Mouse (Mus musculus) urinary bladder, postnatal 4 days (tissue): ENCODE measurements around the gene Sema6d.

ENCODE experiments used
- DNase-seq, 2 experiments: peaks; one replicate each; pipeline ENCODE4 v3.0.0; 2021 to 2022; ENCODE audit warnings: low spot score in 2 of 2

Sema6d gene

DNA sequence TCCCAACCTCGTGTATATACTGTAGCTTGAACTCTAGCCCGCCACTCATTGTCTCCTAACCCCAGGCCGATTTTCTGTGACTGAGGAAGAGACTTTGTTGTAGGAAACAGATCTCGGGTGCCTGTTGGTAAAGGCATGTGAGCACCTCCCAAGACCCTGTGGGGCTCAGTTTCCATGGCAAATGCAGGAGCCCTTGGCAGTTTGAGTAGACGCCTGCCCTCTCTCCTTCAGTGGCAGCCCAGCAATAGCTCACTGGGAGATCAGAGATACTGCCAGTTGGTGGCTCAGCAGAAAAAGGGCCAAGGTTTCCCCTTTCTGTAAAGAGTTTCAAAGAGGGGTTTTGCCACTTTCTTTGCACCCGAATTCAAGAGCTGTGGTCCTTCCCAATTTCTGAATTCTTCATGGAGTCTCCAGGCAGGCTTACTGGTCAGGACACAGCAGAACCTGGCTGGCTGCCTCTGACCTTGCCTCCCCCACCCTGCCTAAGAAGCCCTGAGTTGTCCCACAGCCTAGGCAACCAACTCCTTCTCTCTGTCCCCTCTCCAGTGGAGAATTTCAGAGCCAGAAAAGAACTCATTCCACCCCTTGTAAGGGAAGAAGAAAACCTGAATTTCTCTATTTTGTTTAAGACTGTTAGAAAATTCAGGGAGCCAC is 312.1 kb downstream of the Sema6d start:
- DNase-seq: no peak

DNA sequence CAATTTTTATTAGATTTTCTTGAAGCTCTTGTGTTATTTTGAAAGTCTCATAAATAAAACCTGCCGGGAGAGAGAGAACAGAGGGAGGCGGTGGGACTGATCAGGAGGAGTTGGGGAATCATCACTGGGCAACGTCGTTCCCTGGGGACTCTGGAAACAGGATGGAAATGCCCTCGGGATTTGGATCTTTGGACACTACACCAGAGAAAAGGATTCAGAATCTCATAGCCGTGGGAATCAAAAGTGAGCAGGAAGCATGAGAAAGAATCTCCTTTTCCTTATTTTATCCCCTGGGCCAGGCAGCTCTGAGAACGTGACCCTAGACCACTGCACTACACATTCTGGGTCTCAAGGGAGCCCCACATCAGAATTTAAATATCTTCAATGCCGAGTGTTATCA is 313.8 kb downstream of the Sema6d start:
- DNase-seq: no peak

DNA sequence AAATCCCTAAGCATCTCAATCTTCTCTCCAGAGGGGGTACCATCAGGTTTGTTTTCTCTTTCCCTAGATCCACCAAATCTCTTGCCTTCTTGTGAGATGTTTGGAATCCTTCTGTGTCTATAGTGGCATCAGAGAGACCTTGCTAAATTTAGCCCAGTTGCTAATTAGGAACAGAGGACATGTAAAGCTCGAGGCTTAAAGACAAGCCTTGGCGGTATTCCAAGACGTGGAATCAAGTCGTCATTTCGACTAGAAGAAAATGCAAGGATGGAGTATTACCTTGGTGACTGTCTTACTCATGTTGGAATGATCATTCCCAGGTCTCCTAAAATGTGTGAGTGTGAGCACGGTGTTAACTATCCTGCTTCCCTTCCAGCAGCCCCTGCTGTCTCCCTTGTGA is 314.2 kb downstream of the Sema6d start:
- DNase-seq: no peak

DNA sequence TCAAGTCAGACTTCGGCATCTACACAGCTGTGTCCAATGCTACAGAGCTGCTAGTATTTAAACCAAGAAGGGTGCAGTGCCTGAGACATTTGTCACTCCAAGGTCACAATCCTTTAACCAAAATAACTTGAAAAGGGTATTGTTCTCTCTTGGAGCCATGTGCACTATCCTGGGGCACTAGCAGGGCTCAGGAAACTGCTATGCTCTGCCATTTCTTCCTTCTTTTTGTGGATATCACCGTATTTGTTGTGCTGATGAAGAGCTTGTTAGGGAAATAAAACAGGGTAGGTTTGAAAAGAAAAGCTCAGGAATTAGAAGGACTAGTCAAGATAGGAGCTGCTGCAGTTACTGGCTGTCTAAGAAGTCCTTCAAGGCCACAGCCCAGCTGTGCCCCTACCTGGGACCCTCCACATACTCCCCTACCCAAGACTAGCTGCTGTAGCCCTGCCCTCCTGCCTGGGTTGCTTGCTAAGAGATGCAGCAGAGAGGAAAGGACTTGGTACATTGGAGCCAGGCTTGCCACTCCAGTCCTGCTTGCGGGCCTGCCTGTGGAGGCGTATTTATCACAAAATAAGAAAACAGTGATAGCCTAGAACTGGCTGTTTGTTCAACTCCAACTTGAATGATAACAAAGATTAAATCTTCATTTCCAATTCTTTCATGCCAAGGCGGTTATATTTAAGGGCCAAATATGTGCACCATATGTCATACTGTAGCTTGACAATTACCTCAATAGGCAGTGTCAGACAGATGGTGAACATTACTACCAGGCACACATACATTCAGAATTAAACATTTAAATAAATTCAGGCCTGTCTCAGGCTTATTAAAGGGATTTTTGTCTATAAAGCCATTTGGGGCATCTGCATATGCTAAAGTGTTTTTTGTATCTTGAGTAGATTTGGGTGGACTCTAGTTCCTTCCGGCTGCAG is 315.1 kb downstream of the Sema6d start:
- no peak for DNase-seq

DNA sequence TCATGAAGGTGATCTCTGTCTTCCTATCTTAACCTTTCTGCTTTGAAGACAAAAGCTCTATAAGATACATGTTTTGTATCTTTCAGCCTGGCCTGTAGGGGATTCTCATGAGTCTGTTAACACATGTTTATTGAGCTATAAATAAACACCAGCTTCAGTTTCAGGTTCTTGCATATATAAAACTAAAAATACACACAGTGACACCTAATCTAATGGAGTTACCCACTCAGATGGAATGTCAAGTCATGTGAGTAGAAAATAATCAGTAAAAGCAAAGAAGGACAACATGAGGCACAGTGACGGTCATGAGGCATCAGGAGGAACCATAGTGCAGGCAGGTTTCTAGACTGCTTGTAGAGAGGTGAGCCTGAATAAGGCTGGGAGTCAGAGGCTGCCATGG is 319.2 kb downstream of the Sema6d start:
- no peak for DNase-seq

DNA sequence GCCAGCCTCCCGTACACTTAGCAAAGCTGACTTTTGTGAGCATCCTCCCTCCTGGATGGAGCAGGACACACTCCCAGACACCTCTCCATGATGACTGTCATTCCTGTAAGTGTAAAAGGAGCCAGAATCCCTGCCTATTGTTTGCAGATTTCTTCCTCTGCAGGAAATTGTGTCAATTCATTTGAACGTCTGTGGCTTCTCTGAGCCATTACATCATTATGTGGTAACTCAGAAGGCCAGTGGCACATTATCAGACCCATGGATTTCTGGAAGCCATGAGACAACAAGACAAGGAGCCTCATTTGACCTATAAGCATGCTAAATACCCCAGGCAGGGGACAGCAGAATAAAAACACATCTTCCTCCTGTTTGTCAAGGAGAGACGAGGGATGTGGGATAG is 327.0 kb downstream of the Sema6d start:
- DNase-seq: no peak

DNA sequence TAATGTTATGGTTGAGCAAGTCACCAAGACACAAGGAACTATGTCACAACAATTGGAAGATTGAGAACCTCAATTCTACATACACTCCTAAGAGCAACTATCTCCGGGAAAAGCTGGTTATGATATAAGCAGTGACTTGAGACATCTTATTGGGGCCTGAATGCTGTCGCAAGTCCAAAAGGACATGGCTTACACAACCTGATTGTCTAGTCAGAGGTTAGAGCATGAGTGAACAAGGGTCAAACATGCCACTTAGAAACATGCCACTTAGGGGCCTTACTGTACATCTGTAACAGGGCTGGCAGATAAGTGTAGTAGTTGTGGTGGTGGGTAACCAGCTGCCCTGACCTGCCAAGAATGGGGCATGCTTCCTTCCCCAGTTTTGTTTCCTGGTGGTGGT is 328.6 kb downstream of the Sema6d start:
- DNase-seq: no peak

DNA sequence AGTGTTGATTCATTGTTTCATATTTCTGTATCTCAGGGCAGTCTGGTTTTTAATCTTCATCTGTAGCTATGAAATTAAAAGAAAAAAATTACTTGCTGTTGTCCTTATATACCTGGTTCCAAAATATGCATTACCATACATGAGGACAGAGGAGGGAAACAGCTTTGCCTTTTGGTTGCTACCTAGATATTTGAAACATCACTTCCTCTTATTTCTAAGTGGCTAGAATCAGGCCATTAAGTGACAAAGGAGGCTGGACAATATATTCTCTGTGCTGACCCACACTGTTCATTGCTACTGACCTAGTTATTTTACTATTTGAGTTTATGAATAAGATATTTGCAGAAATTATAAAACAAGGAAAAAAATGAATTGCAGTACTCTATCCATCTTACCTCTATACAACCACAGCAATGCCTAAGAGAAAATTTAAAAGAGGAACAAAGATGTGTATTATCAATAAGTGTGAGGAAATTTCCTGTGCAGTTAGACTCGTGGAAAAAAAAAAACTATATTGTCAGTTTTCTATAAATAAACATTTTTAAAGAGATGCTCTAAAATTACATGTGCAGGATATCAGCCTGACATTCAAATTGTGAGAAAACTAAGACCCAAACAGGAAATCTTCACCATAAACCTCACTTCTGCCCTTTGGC is 330.5 kb downstream of the Sema6d start:
- DNase-seq: no peak

DNA sequence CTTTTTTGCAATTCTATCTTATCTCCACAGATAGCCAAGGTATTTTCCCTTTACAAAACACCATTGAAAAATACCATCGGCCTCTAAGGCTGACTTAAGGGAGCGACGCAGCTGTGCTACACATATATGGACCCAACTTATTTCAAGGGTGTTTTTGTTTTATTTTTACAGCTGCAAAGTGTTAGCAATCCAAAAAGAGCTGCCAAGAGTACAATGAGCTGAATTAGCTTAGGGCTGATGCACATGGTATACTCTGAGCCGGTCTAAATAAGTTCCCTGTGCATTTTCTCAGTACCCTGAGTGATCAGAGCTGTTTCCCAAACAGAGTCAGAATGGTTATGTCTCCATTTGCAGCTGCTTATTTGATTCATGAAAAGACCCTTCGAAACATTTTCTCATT is 340.0 kb downstream of the Sema6d start:
- no peak for DNase-seq

DNA sequence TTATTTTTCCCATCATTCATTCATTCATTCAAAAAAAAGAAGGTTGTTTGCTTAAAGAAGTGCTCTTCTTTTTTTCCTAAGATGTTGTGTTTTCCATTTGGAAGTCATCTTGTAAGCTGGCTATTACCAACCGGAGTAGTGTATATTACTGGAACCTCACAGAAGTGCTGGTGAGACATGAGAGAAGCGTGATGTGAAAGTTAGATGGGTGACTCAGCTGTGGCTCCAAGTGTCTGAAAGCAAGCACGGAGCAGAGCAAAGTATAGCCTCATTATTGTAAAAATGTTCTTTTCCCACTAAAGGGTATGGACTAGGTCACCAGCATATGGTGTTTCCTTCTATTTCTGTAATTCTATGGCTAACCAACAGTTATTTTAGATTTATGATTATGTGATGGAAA is 340.9 kb downstream of the Sema6d start:
- no peak for DNase-seq

DNA sequence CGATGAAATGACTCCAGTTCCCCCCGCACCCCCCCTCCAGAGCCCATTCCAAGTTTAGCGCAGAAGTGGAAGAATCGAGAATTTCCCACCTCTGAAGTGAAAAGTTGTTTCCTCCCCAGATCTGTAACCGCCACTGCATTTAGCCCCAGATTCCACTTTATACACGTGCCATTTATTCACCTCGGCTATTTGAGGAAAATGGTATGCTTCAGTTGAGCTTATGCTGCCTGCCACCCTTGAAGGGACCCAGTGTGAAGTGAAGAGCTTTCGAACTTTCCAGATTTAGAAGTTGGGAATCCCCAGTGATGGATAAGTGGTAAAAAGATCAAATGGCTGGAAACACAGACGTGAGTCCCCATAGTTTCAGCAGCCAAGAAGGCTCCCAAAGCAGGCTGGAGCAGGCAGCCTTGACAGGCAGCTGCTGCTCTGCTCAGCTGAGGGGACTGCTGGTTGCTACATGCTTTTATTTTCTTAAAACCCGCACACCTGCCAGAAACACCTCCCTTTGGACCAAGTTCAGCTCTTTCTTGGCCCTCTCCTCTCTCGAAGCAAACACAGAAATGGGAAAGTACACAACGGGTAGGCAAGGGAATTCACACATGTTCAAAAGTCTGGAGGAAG is 345.7 kb downstream of the Sema6d start:
- no peak for DNase-seq

DNA sequence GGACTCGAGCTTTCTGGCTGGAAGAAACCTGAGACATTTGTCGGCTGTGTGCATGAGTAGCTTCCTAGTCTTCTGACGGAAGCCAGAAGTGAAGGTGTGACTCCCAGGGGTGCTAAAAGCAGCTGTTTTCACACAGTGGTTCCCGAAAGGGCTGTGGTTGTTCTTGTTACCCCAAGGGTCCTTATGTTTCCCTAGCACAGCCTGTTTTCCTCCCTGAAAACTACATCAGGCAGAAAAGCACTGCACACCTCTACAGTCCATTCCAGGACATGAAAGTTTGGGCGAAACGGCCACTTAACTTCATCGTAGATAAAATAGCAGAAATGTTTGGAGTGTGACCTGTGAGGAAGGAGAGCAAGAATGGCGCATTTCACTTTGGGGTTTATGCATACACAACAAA is 346.9 kb downstream of the Sema6d start:
- no peak for DNase-seq

DNA sequence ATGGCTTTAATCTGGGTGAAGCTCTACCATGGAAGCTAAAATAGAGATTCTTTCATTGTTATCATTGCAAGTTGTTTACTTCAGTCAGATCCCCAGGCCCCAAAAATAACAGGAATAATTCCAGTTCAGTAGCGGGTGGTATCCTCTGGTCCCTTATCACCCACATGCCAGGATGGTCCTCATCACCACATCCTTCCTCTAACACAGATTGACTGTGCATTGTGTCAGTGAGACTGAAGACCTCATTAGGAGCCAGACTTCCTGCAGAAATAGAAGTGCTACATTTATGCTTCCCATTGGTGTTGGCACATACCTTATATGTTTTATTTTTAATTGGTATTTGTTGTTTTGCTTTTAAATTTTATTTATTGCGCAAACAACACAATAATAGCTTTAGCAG is 354.4 kb downstream of the Sema6d start:
- no peak for DNase-seq

DNA sequence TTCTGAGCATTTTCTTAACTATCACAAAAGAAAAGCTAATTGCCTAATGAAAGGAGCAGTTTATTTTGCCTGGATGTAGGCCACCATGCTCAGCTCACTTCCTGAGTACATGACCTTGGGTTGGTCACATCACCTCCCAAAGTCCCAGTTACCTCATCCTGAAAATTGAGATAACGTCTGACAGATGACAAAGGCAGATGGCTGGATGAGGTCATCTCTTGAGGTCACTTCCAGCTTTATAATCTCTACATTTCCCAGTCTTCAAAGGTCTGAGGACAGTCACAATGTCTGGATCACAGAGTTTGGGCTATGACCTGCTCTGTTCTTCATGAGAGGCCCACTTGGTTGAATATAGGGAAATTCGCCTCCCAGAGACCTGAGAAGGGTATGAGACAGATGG is 366.1 kb downstream of the Sema6d start:
- no peak for DNase-seq

DNA sequence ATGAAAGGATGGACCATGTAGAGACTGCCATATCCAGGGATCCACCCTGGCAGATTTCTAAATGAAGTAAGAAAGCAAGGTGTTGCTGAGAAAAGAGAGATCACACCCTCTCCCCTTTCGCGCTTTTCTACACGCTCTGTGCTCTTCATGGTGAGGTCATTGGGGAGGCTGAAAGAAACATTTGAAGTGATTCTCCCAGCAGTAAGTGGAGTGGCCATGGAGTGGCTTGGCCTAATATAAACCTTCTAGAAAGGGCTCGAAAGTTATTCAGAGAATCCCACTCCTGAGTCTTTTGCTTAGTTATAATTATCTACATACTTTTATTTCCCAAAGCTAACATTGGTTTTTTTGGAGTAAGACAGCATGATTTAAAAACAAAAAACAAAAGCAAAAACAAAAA is 367.2 kb downstream of the Sema6d start:
- DNase-seq: no peak

DNA sequence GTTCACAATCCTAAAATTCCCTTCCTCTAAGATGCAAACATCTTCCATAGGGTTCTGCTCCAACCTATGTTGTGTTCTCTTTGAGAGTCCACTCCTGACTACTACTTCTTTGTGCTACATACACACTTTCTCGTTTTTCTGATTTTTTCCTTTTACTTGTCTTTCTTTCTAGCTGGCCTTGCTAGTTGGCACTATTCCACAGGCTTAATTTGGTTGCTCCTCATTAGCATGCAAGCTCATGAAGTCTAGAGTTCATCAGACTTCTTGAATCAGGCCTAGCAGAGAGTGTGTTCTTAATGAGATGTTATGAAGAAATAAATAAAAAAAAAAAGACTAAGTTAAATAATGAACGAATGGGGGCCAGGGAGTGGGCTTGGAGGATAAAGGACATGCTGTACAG is 368.3 kb downstream of the Sema6d start:
- DNase-seq: no peak

DNA sequence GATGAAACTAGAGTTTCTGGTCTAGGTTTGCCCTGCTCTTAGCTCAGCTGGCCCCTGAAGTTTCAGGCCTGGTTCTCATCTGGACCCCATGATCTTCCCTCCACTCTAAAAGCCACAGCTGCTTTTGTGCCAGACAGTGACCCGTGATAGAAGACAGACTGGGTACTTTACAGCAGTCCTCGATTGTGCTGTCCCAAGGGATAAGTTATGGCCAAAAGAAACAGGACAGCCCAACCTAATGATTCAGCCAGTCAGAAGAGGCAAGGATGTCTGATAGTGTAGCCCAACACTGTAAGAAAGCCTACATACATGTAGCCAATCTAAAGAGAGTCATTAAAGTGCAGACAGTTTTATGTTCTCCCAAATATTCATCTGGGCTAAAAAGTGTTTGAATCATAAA is 371.2 kb downstream of the Sema6d start:
- no peak for DNase-seq

DNA sequence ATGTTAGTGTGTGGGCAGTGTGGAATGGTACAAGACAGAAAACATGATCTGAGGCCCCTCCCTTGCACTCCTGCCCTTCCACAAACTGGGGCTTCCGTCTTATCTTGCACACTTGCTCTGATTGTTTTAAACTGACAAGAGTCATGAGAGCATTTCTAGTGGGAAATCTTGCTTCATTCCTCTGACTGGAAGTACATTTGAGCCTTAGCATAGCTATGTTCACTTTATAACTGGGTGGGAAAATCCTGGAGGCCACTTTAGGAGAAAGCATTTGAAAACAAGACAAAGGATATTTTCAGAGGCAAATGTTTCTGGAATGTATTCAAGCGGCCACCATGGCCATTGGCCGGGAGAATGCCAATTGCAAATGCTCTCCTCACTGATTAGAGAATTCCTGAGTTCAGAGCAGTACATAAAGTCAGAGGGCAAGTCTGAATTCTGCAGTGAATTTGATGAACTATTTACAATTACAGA is 371.6 kb downstream of the Sema6d start:
- no peak for DNase-seq

DNA sequence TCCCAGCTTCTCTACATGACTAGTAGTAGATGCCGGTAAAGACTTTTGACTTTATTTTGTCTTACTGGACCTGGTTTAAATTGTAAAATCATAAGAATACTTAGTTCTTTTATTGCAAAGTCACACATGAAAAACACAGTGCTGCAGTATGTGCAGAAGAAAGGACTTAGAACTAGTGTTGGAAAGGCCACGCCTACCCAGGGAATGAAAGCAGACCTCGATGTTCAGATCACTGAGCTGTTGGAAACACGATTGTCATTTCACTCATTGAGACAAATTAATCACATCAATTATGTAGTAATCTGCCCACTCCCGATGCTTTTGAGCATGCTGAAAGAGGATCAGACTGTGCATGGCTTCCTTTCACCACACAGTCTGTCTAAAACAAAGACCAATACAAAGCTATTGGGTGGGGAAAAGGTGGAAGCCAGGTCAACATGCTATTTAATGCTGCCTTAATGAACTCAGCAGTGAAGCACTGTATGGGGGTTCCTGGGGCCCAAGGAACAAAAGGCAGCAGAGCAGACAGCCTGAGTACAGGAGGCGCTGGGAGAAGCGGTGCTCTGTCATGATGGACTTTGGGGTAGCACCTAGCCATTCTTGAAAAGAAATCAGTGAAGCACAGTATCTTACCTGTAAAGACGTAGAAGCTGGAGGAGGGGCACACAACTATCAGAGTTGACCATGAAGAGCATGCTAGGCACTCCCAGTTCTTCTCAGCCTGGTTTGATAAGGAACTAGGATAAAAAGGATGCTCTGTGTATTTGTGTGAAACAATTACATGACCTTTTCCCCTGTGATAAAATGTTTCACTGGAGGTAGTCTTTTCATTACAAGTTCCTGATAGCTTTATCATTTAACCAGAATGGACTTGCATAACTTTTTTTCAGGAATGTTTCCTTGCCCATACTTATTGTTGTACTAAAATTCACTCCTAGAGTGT is 375.5 kb downstream of the Sema6d start:
- DNase-seq: no peak

DNA sequence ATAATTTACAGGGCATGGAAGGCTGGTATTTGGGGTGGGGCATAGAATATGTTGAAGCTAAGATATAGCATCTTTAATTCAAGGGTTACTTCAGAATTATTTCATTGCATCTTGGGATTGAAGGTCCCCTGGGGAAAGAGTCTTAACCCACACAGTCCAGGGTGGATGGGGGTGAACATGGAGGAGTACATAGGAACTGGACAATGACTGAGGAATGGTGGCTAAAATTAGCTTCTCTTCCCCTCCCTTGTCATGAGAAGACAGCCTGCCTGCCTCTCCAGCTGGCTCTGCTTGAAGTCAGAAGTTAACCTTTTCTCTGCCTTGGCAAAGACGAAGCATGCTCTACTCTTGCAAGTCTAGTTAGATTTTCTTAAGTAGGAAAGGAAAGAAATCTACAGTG is 377.7 kb downstream of the Sema6d start:
- no peak for DNase-seq
